Mouse (Mus musculus) ES-E14 (cell line): Measurements from ENCODE around the gene Tbc1d2. TPM values are rescaled to one million over a fixed set of nuclear protein-coding genes. Genes with fewer than 3 reads are reported as not detected.
"Not testable (repeated sequence)": the region's sequence is repeated elsewhere in the genome, so short reads cannot be mapped to it uniquely, and the experiment has no call there.

Source experiments
- DNase-seq: peaks from one replicate; pipeline ENCODE4 v3.0.0-alpha.2; 2013; ENCODE audit warnings: low read depth, low spot score
- H3K27ac ChIP-seq: 2 replicates; pipeline ENCODE4 v1.5.1; 2012; ENCODE audit warnings: low read depth, mild to moderate bottlenecking, low read length, moderate library complexity, mixed read lengths; ENCODE audit not compliant: poor library complexity, insufficient read depth, severe bottlenecking
- H3K36me3 ChIP-seq: 2 replicates; pipeline ENCODE4 v1.6.1; 2012; ENCODE audit warnings: mild to moderate bottlenecking, low read length, moderate library complexity, mixed read lengths; ENCODE audit not compliant: control insufficient read depth, poor library complexity, insufficient read depth, severe bottlenecking
- H3K4me1 ChIP-seq, 2 experiments: fragments of 150-350 bp in 1 of 2; sonication (generic) in 1 of 2; 2 replicates each; pipeline ENCODE4 v1.6.1; 2012; ENCODE audit warnings: low read length in 2 of 2, mild to moderate bottlenecking in 1 of 2, mixed read lengths in 1 of 2; ENCODE audit not compliant: control insufficient read depth in 2 of 2, insufficient read depth in 2 of 2, poor library complexity in 1 of 2
- H3K4me3 ChIP-seq, 2 experiments: fragments of 150-350 bp in 1 of 2; sonication (generic) in 1 of 2; 2 replicates each; pipeline ENCODE4 v1.5.1; 2012; ENCODE audit warnings: low read length in 2 of 2, low read depth in 1 of 2, mild to moderate bottlenecking in 1 of 2, mixed read lengths in 1 of 2; ENCODE audit not compliant: insufficient read depth in 1 of 2, poor library complexity in 1 of 2, severe bottlenecking in 1 of 2
- H3K9ac ChIP-seq: 2 replicates; pipeline ENCODE4 v1.6.1; 2012; ENCODE audit warnings: low read depth, mild to moderate bottlenecking, low read length, mixed read lengths; ENCODE audit not compliant: poor library complexity, insufficient read depth, severe bottlenecking
- H3K9me3 ChIP-seq: fragments of 150-350 bp; sonication (generic); 2 replicates; pipeline ENCODE4 v1.6.1; 2012; ENCODE audit warnings: low read depth, mild to moderate bottlenecking, low read length; ENCODE audit not compliant: control insufficient read depth, insufficient read depth
- CHD2 ChIP-seq: IDR thresholded peaks from 2 replicates; pipeline ENCODE4 v1.6.1; 2014; ENCODE audit warnings: mild to moderate bottlenecking, low read depth, low read length, inconsistent platforms
- HCFC1 ChIP-seq: IDR thresholded peaks from 2 replicates; pipeline ENCODE4 v1.6.1; 2012; ENCODE audit warnings: low read length, inconsistent platforms, borderline replicate concordance; ENCODE audit not compliant: insufficient read depth
- MAFK ChIP-seq: IDR thresholded peaks from 2 replicates; pipeline ENCODE4 v1.6.1; 2014; ENCODE audit warnings: mild to moderate bottlenecking, low read depth, low read length, inconsistent platforms; ENCODE audit not compliant: insufficient read depth
- ZC3H11A ChIP-seq: IDR thresholded peaks from 2 replicates; pipeline ENCODE4 v1.6.1; 2012; ENCODE audit warnings: low read depth, mild to moderate bottlenecking, inconsistent platforms, low read length, borderline replicate concordance
- ZNF384 ChIP-seq: IDR thresholded peaks from 2 replicates; pipeline ENCODE4 v1.6.1; 2012; ENCODE audit warnings: low read depth, low read length, inconsistent platforms
- in situ Hi-C, 2 experiments: fragments of 600-800 bp; cut with MboI; formaldehyde crosslinking; loops; one replicate each; pipeline ENCODE4 v1.15.1; 2025; ENCODE audit warnings: low sequenced_read_pairs in 2 of 2, inconsistent platforms in 1 of 2; ENCODE audit not compliant: unreplicated experiment in 2 of 2
- total RNA-seq: library from RNA; depleted of rRNA; stranded (reverse); fragments of 300-350 nt; gene quantifications from 2 replicates; pipeline ENCODE4 v1.2.3, GENCODE M21; 2012

Gene Tbc1d2
- total RNA-seq, 1 experiment: 6.6 TPM

- no peak overlapping the region for H3K27ac ChIP-seq
- DNase-seq: no peak
- no peaks in the 10 kb centered on the region; a peak in 1 of 4 replicates for H3K4me1 ChIP-seq
- H3K4me3 ChIP-seq: peak overlapping the region; percentile 66 to 83
- no peaks in the 10 kb centered on the region for H3K9me3 ChIP-seq
- in situ Hi-C loops: no loop called here
- no peaks in the 10 kb centered on the region; the same call in 1 of the 2 replicates for H3K36me3 ChIP-seq
- H3K9ac ChIP-seq: peak overlapping the region; percentile 76
- TF ChIP-seq MAFK (no peak), ZC3H11A (no peak), CHD2 (no peak), ZNF384 (no peak), HCFC1 (no peak)
Measured at GRCm38 (mm10) chr4:46601258-46601843, 48.7 kb downstream of the Tbc1d2 start.

DNA sequence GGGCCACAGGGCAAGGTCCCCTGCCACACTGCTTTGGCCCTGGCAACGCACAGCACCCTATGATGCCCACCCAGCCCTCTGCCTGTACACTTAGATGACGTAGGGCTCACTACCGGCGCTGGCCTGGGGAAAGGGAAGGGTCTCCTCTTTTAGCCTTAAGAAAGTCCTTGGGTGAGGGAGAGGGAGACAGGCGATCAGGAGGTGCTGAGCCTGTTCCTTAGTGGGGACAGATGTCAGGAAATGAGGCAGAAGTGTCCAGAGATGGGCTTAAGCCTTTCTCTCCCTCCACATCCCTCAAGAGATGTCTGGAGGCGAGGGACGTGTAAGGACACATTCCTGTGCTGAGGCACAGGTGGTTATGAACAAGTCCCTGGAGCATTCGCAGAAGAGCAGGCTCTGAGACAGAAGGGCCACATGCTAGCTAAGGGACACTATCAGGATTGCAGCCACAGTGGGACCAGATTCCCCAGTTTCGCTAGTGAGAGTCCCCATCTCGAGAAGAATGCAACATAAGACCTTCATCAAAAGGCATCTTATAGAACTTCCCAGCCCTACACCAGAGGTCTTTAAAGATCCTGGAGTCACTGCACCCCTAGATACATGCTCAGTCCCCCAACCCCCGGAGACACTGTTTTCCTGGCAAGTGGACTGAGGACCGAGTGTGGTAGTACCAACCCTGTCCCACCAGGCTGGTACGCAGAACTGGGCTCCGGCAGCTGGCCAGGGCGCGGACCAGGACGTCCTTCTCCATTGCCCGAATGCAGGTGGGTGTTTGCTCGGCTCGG, 49.3 kb downstream of the Tbc1d2 start:
- DNase-seq: no peak
- in situ Hi-C loops: no loop called here
- H3K27ac ChIP-seq: no peak overlapping the region

DNA sequence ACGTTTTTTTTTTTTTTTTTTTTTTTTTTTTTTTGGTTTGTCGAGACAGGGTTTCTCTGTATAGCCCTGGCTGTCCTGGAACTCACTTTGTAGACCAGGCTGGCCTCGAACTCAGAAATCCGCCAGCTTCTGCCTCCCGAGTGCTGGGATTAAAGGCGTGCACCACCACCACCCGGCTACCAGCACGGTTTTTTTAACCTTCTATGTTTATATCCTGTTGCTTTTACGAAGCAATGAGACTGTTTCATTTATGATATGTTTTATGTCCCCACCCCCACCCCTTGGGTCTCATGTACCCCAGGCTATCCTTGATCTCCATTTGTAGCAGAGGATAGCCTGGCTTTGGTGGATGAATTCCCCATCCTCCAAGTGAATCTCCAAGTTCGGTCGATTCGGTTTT, 50.4 kb downstream of the Tbc1d2 start:
- TF ChIP-seq ZNF384: peak; percentile 30; the same call in 1 of the 2 replicates

More for the DNA sequence above, 49.3 kb downstream of the Tbc1d2 start:
- no peaks in the 10 kb centered on the region for H3K4me1 ChIP-seq
- H3K9me3 ChIP-seq: no peaks in the 10 kb centered on the region
- H3K36me3 ChIP-seq: no peaks in the 10 kb centered on the region; the same call in 1 of the 2 replicates
- no peak for TF ChIP-seq ZNF384
- no peak for TF ChIP-seq HCFC1
- TF ChIP-seq ZC3H11A: no peak
- no peak for TF ChIP-seq CHD2
- peak overlapping the region; percentile 66 to 83 for H3K4me3 ChIP-seq
- no peak overlapping the region; the same call in 1 of the 2 replicates for H3K9ac ChIP-seq

GRCm38 (mm10) chr4:46598981-46599380, 51.0 kb downstream of the Tbc1d2 start:
- H3K36me3 ChIP-seq: no peaks in the 10 kb centered on the region
- in situ Hi-C loops: no loop called here
- H3K4me3 ChIP-seq: no peak overlapping the region
- no peak for DNase-seq
- no peaks in the 10 kb centered on the region for H3K9me3 ChIP-seq
- H3K9ac ChIP-seq: no peak overlapping the region
- H3K4me1 ChIP-seq: no peaks in the 10 kb centered on the region
- H3K27ac ChIP-seq: no peak overlapping the region
- TF ChIP-seq HCFC1: no peak
- TF ChIP-seq CHD2: no peak
- TF ChIP-seq ZNF384: no peak

More for the DNA sequence above, 50.4 kb downstream of the Tbc1d2 start:
- H3K4me1 ChIP-seq, H3K36me3 ChIP-seq, H3K9me3 ChIP-seq, DNase-seq, H3K4me3 ChIP-seq, H3K27ac ChIP-seq, H3K9ac ChIP-seq, in situ Hi-C loops: not testable (repeated sequence)
